Mouse (Mus musculus): ENCODE measurements around the gene Pax1. TPM values are rescaled to one million over a fixed set of nuclear protein-coding genes. Genes with fewer than 3 reads are reported as not detected.

Gene Pax1
- polyA plus RNA-seq (2012; rRNA removed) = not detected in 2 replicates

DNA sequence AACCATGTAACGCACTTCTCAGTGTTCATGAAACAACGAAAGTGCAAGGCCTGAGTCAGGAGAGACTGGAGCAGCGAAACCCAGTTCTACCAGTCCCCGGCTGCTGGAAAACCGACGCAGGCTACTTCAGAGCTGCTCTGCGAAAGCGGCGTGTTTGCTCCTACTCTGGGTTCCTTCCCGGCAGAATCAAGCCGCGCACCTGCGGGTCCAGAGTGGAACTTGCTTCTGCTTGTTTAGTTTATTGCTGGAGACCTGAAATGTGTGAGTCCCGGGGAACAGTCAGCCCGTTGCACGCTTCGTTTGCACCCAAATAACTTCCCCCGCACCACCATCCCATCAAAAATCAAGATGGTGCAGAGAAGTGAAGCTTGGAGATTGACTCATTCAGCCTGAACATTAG lies at the start of gene Pax1:
Pax1 (plus strand) TSS at position 345 of the 400 bp plus-strand sequence.
- Histone ChIP-seq H3K27me3 (ENCODE audit: control insufficient read depth, insufficient read depth, low read length) (peaks cover 37% of the 10 kb centered on the region), H3K4me3 (ENCODE audit: low read depth, low read length) (no peak within 1 kb of the TSS), H3K36me3 (ENCODE audit: control insufficient read depth, insufficient read depth, low read length) (no peaks in the 10 kb centered on the region), H3K27ac (ENCODE audit: insufficient read depth, low read depth, low read length) (no peak within 1 kb of the TSS), H3K4me1 (ENCODE audit: control insufficient read depth, insufficient read depth, insufficient read length, low read length) (no peaks in the 10 kb centered on the region)
- WGBS = 3% methylated on average over 18 of the region's 18 CpGs
- TF ChIP-seq POLR2A (IDR thresholded peaks at IDR 0.05; ENCODE audit: low read depth, low read length) (no peak), CTCF (IDR thresholded peaks at IDR 0.05; ENCODE audit: extremely low read depth, insufficient read length, insufficient replicate concordance, low read depth, low read length) (no peak)

DNA sequence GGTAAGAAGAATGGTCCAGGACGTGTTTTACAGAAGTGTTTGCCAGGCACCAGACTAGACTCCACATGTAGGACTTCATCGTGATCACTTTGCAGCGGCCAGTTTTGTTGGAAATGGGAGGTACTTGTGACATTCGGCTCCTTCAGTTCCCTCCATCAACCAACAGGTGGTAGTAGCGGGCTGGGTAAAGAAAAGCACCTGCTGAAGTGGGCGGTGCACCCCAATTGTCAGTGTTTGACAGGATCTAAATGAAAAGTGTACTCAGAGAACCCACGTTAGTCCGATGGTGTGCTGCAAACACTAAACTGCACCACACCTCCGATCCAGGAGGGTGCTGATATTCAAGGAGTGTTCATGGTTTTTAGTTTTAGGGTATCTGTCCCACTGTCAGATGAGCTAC lies 40.7 kb upstream of the Pax1 start:
- Histone ChIP-seq H3K4me3 (ENCODE audit: low read depth, low read length) (no peak overlapping the region), H3K4me1 (ENCODE audit: control insufficient read depth, insufficient read depth, insufficient read length, low read length) (no peaks in the 10 kb centered on the region), H3K27me3 (ENCODE audit: control insufficient read depth, insufficient read depth, low read length) (no peaks in the 10 kb centered on the region), H3K27ac (ENCODE audit: insufficient read depth, low read depth, low read length) (no peak overlapping the region), H3K36me3 (ENCODE audit: control insufficient read depth, insufficient read depth, low read length) (no peaks in the 10 kb centered on the region)
- WGBS = 8% methylated on average over 9 of the region's 9 CpGs
- TF ChIP-seq CTCF (IDR thresholded peaks at IDR 0.05; ENCODE audit: extremely low read depth, insufficient read length, insufficient replicate concordance, low read depth, low read length) (peak; percentile 42; the same call in 1 of the 2 replicates), POLR2A (IDR thresholded peaks at IDR 0.05; ENCODE audit: low read depth, low read length) (no peak)

DNA sequence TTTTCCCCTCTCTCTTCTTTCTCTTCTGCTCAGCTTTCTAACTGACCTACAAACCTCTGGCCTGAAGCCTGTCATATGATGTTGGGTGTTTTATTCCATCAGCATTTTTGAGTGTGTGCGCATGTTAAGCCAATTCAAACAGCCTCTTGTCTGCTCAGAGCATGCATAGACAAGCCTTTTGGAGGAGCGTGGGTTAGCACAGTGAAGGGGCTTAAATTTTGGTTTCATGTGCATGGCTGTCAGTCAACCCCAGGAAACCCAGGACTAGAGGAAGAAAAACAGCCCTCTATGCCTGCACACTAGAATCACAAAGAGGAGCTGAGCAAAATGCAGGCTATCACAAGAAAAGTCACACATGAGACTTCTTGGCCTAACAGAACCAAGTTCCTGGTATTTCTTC lies 36.5 kb upstream of the Pax1 start:
- 83% methylated on average over 2 of the region's 2 CpGs for WGBS
- H3K36me3 ChIP-seq (ENCODE audit: control insufficient read depth, insufficient read depth, low read length) = no peaks in the 10 kb centered on the region
- H3K4me3 ChIP-seq (ENCODE audit: low read depth, low read length) = no peak overlapping the region
- H3K27ac ChIP-seq (ENCODE audit: insufficient read depth, low read depth, low read length) = no peak overlapping the region
- no peak for TF ChIP-seq POLR2A (IDR thresholded peaks at IDR 0.05; ENCODE audit: low read depth, low read length)
- no peaks in the 10 kb centered on the region for H3K4me1 ChIP-seq (ENCODE audit: control insufficient read depth, insufficient read depth, insufficient read length, low read length)
- H3K27me3 ChIP-seq (ENCODE audit: control insufficient read depth, insufficient read depth, low read length) = no peaks in the 10 kb centered on the region

DNA sequence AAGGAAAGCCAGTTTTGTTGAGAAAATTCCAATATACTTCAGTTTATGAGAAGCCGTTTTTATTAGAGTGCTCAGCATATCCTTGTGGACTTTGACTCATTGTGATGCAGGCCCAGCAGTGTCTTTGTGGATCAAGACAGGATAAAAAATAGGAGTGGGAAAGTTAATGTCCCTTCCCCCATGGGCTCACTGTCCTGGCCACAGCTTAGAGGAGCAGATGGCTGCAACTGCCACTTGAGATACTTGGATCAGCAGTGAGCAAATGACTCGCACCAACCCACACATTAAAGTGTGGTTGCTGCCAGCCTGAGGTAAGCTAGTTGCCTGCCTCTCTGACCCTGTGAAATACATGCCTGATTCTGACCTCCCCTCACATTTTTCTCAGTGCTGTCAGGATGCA lies 29.0 kb upstream of the Pax1 start:
- Histone ChIP-seq H3K27me3 (ENCODE audit: control insufficient read depth, insufficient read depth, low read length) (no peaks in the 10 kb centered on the region), H3K4me1 (ENCODE audit: control insufficient read depth, insufficient read depth, insufficient read length, low read length) (no peaks in the 10 kb centered on the region), H3K27ac (ENCODE audit: insufficient read depth, low read depth, low read length) (no peak overlapping the region), H3K4me3 (ENCODE audit: low read depth, low read length) (no peak overlapping the region), H3K36me3 (ENCODE audit: control insufficient read depth, insufficient read depth, low read length) (no peaks in the 10 kb centered on the region)
- WGBS = 59% methylated on average over 2 of the region's 2 CpGs
- TF ChIP-seq CTCF (IDR thresholded peaks at IDR 0.05; ENCODE audit: extremely low read depth, insufficient read length, insufficient replicate concordance, low read depth, low read length) = no peak
- TF ChIP-seq POLR2A (IDR thresholded peaks at IDR 0.05; ENCODE audit: low read depth, low read length) = no peak

DNA sequence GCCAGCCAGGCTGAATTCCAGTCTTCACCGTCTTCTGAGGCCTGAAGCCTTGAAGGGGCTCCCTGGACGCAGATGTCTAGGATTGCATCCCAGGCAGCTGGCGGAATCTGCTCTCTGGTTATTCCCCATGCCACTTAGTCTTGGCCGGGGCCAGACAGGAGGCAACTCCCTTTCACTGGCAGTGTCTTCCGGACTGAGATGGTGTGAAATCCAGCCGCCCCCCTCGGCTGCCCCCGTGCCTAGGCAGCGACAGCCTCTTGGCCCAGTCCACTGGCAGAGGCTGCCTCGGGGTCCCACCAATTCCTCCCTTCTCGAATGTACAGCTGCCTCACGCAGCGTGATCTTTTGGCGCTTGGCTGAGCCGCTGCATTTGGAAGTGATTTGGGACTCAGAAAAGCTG lies 23.0 kb upstream of the Pax1 start:
- Histone ChIP-seq H3K4me3 (ENCODE audit: low read depth, low read length) (no peak overlapping the region), H3K36me3 (ENCODE audit: control insufficient read depth, insufficient read depth, low read length) (no peaks in the 10 kb centered on the region), H3K27me3 (ENCODE audit: control insufficient read depth, insufficient read depth, low read length) (no peaks in the 10 kb centered on the region), H3K4me1 (ENCODE audit: control insufficient read depth, insufficient read depth, insufficient read length, low read length) (no peaks in the 10 kb centered on the region), H3K27ac (ENCODE audit: insufficient read depth, low read depth, low read length) (no peak overlapping the region)
- WGBS = 70% methylated on average over 15 of the region's 15 CpGs
- TF ChIP-seq CTCF (IDR thresholded peaks at IDR 0.05; ENCODE audit: extremely low read depth, insufficient read length, insufficient replicate concordance, low read depth, low read length) (no peak), POLR2A (IDR thresholded peaks at IDR 0.05; ENCODE audit: low read depth, low read length) (no peak)

DNA sequence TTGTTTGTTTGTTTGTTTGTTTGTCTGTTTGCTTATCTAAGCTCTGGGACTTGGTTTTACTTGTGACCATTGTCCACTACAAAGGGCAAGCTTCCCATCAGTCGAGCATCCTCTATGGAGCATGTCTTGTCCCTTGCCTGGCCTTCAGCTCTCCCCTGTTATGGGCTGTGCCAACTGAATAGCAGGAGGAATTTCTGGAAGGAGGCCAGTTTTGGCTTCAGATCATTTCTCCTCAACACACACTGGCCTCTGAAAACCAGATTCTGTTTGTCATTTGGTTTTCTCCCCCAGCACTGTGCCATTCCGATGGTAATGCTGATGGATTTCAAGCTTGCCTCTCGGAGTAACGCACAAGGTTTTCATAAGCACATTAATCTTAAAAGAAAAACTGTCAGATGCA lies 21.9 kb upstream of the Pax1 start:
- Histone ChIP-seq H3K27me3 (ENCODE audit: control insufficient read depth, insufficient read depth, low read length) (no peaks in the 10 kb centered on the region), H3K27ac (ENCODE audit: insufficient read depth, low read depth, low read length) (no peak overlapping the region), H3K4me1 (ENCODE audit: control insufficient read depth, insufficient read depth, insufficient read length, low read length) (no peaks in the 10 kb centered on the region), H3K4me3 (ENCODE audit: low read depth, low read length) (no peak overlapping the region), H3K36me3 (ENCODE audit: control insufficient read depth, insufficient read depth, low read length) (no peaks in the 10 kb centered on the region)
- WGBS = 78% methylated on average over 4 of the region's 4 CpGs
- TF ChIP-seq CTCF (IDR thresholded peaks at IDR 0.05; ENCODE audit: extremely low read depth, insufficient read length, insufficient replicate concordance, low read depth, low read length) = no peak
- TF ChIP-seq POLR2A (IDR thresholded peaks at IDR 0.05; ENCODE audit: low read depth, low read length) = no peak

DNA sequence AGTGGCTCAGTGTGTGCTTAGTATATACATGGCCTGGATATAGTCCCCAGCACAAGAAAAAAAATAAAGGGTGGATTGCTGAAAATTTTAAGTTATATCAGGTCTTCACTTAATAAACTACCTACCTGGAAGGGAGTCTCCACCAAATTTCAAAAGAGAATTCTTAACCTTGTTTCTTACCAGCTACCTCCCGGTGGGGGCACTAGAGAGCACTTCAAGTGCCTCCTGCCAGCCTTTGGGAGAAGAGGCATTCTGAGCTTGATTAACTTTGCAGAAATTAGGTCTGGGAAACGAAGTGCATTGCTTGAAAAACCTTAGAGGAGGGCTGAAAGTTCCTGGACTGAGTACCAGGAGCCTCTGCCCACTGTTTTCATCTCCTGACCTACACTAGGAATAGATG lies 19.5 kb upstream of the Pax1 start:
- H3K27me3 ChIP-seq (ENCODE audit: control insufficient read depth, insufficient read depth, low read length) = no peaks in the 10 kb centered on the region
- no peak overlapping the region for H3K4me3 ChIP-seq (ENCODE audit: low read depth, low read length)
- no peaks in the 10 kb centered on the region for H3K36me3 ChIP-seq (ENCODE audit: control insufficient read depth, insufficient read depth, low read length)
- no peak for TF ChIP-seq POLR2A (IDR thresholded peaks at IDR 0.05; ENCODE audit: low read depth, low read length)
- TF ChIP-seq CTCF (IDR thresholded peaks at IDR 0.05; ENCODE audit: extremely low read depth, insufficient read length, insufficient replicate concordance, low read depth, low read length) = no peak
- H3K27ac ChIP-seq (ENCODE audit: insufficient read depth, low read depth, low read length) = no peak overlapping the region
- H3K4me1 ChIP-seq (ENCODE audit: control insufficient read depth, insufficient read depth, insufficient read length, low read length) = no peaks in the 10 kb centered on the region
- 13% methylated on average over 2 of the region's 2 CpGs for WGBS

DNA sequence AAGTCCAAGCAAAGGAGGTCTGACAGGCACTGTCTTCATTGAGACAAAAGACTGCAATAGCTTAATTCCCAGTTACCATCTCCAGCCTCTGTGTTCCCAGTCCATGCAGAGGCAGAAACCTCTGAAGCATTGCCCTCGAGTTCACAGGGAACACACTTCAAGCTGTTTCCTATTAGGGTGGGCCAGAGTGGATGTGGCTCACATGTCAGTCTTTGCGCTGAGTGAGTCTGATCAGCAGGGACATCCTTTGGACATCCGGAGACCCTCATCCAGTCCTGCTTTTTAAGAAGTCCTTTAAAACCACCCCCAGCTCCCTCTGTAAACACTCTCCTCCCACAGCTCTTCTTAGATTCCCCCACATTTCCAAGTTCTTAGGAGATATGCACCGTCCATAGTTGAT lies 2.0 kb upstream of the Pax1 start:
- no peaks in the 10 kb centered on the region for H3K4me1 ChIP-seq (ENCODE audit: control insufficient read depth, insufficient read depth, insufficient read length, low read length)
- no peak overlapping the region for H3K4me3 ChIP-seq (ENCODE audit: low read depth, low read length)
- peaks cover 21% of the 10 kb centered on the region for H3K27me3 ChIP-seq (ENCODE audit: control insufficient read depth, insufficient read depth, low read length)
- TF ChIP-seq POLR2A (IDR thresholded peaks at IDR 0.05; ENCODE audit: low read depth, low read length) (no peak), CTCF (IDR thresholded peaks at IDR 0.05; ENCODE audit: extremely low read depth, insufficient read length, insufficient replicate concordance, low read depth, low read length) (no peak)
- no peak overlapping the region for H3K27ac ChIP-seq (ENCODE audit: insufficient read depth, low read depth, low read length)
- no peaks in the 10 kb centered on the region for H3K36me3 ChIP-seq (ENCODE audit: control insufficient read depth, insufficient read depth, low read length)
- 3% methylated on average over 4 of the region's 4 CpGs for WGBS
